Mouse (Mus musculus) midbrain, embryonic 14.5 days (tissue): ENCODE measurements at regions not wholly inside any gene's neighbourhood (a gene's known extent, or its start where the extent isn't known, plus 50 kb on each side); places are given as distances from the start of the nearest gene placed in this dataset.

ENCODE experiments used
- ATAC-seq: fragments of 200-750 bp; cut with Nextera tagmentation; 2 replicates; pipeline ENCODE4 v1.8.0; 2017; ENCODE audit warnings: moderate number of reproducible peaks, moderate library complexity; ENCODE audit not compliant: low FRiP score, low TSS enrichment
- DNase-seq: peaks from one replicate; pipeline ENCODE4 v3.0.0-alpha.2; 2015
- H3K27ac ChIP-seq: fragments of 300-500 bp; sonication (generic); replicated peaks from 2 replicates; pipeline ENCODE4 v1.5.1; 2014; ENCODE audit warnings: mild to moderate bottlenecking, low read depth, low read length, moderate library complexity
- H3K27me3 ChIP-seq: fragments of 300-500 bp; sonication (generic); 2 replicates; pipeline ENCODE4 v1.6.1; 2014; ENCODE audit warnings: low read length, control low read depth, mixed read lengths; ENCODE audit not compliant: control insufficient read depth, insufficient read depth
- H3K36me3 ChIP-seq: fragments of 300-500 bp; sonication (generic); 2 replicates; pipeline ENCODE4 v1.6.1; 2014; ENCODE audit warnings: low read length, control low read depth; ENCODE audit not compliant: control insufficient read depth, insufficient read depth
- H3K4me1 ChIP-seq: fragments of 300-500 bp; sonication (generic); 2 replicates; pipeline ENCODE4 v1.6.1; 2014; ENCODE audit warnings: mild to moderate bottlenecking, antibody characterized with exemption, low read length, control low read depth; ENCODE audit not compliant: control insufficient read depth, insufficient read depth
- H3K4me2 ChIP-seq: fragments of 300-500 bp; sonication (generic); 2 replicates; pipeline ENCODE4 v1.6.1; 2014; ENCODE audit warnings: mild to moderate bottlenecking, low read length, moderate library complexity
- H3K4me3 ChIP-seq: fragments of 300-500 bp; sonication (generic); replicated peaks from 2 replicates; pipeline ENCODE4 v1.5.1; 2014; ENCODE audit warnings: low read depth, low read length
- H3K9ac ChIP-seq: fragments of 300-500 bp; sonication (generic); replicated peaks from 2 replicates; pipeline ENCODE4 v1.6.1; 2014; ENCODE audit warnings: mild to moderate bottlenecking, low read length, moderate library complexity
- H3K9me3 ChIP-seq: fragments of 300-500 bp; sonication (generic); 2 replicates; pipeline ENCODE4 v1.6.1; 2016; ENCODE audit warnings: low read length, control low read depth, mixed read lengths; ENCODE audit not compliant: control insufficient read depth
- WGBS: fragments of 180-500 bp; shearing (Covaris S2); extraction: QIAGEN DNeasy Blood & Tissue Kit; methylation state at CpG from one replicate; pipeline ENCODE4 v1.1.7; 2014; 5-methylcytosine and 5-hydroxymethylcytosine counted together

GRCm38 (mm10) chr12:12601362-12601761 lies 339.4 kb downstream of the Fam49a start:
- no peak overlapping the region for H3K4me2 ChIP-seq

GRCm38 (mm10) chr12:12595399-12595798 lies 333.5 kb downstream of the Fam49a start:
- no peak overlapping the region for H3K9ac ChIP-seq
- H3K27me3 ChIP-seq = no peaks in the 10 kb centered on the region
- no peak for DNase-seq
- 86% methylated on average over 3 of the region's 3 CpGs for WGBS
- no peaks in the 10 kb centered on the region for H3K36me3 ChIP-seq
- peaks cover 12% of the 10 kb centered on the region for H3K4me1 ChIP-seq
- ATAC-seq = no peak
- no peak overlapping the region for H3K4me3 ChIP-seq
- no peaks in the 10 kb centered on the region for H3K9me3 ChIP-seq
- H3K4me2 ChIP-seq = no peak overlapping the region
- no peak overlapping the region for H3K27ac ChIP-seq

More at GRCm38 (mm10) chr12:12601362-12601761, 339.4 kb downstream of the Fam49a start:
- H3K4me1 ChIP-seq = no peaks in the 10 kb centered on the region
- H3K4me3 ChIP-seq = no peak overlapping the region
- no peaks in the 10 kb centered on the region for H3K27me3 ChIP-seq
- H3K27ac ChIP-seq = no peak overlapping the region
- DNase-seq = no peak
- ATAC-seq = no peak
- H3K9ac ChIP-seq = no peak overlapping the region
- WGBS = 52% methylated on average over 2 of the region's 2 CpGs
- H3K9me3 ChIP-seq = no peaks in the 10 kb centered on the region
- no peaks in the 10 kb centered on the region for H3K36me3 ChIP-seq

- Histone ChIP-seq H3K27ac (no peak overlapping the region), H3K9ac (no peak overlapping the region), H3K36me3 (no peaks in the 10 kb centered on the region), H3K27me3 (no peaks in the 10 kb centered on the region), H3K4me2 (no peak overlapping the region), H3K4me1 (peaks cover 13% of the 10 kb centered on the region), H3K9me3 (no peaks in the 10 kb centered on the region), H3K4me3 (no peak overlapping the region)
- ATAC-seq (no peak), DNase-seq (no peak)
- whole genome bisulfite sequencing = 94% methylated on average over 3 of the region's 3 CpGs
Observed at GRCm38 (mm10) chr12:12594567-12594966, 332.6 kb downstream of the Fam49a start.

GRCm38 (mm10) chr12:12593343-12593742 lies 331.4 kb downstream of the Fam49a start:
- no peak overlapping the region for H3K27ac ChIP-seq
- H3K4me2 ChIP-seq = no peak overlapping the region
- no peaks in the 10 kb centered on the region for H3K9me3 ChIP-seq
- peaks cover 13% of the 10 kb centered on the region for H3K4me1 ChIP-seq
- WGBS = 87% methylated on average over 2 of the region's 2 CpGs
- no peak for ATAC-seq
- no peak for DNase-seq
- H3K27me3 ChIP-seq = no peaks in the 10 kb centered on the region
- H3K9ac ChIP-seq = no peak overlapping the region
- H3K4me3 ChIP-seq = no peak overlapping the region
- no peaks in the 10 kb centered on the region for H3K36me3 ChIP-seq

- DNase-seq = peak; percentile 77
- H3K27ac ChIP-seq = peak overlapping the region; percentile 80
- H3K4me2 ChIP-seq = no peak overlapping the region
- no peak overlapping the region for H3K4me3 ChIP-seq
- H3K9ac ChIP-seq = no peak overlapping the region
- peaks cover 13% of the 10 kb centered on the region for H3K4me1 ChIP-seq
- H3K9me3 ChIP-seq = no peaks in the 10 kb centered on the region
- H3K36me3 ChIP-seq = no peaks in the 10 kb centered on the region
- 44% methylated on average over 8 of the region's 8 CpGs for WGBS
- H3K27me3 ChIP-seq = no peaks in the 10 kb centered on the region
- ATAC-seq = peak; percentile 85
Observed at GRCm38 (mm10) chr12:12590753-12591291, 328.9 kb downstream of the Fam49a start.

GRCm38 (mm10) chr12:12588771-12589370 lies 326.9 kb downstream of the Fam49a start:
- 92% methylated on average over 5 of the region's 5 CpGs for WGBS
- Histone ChIP-seq H3K27me3 (no peaks in the 10 kb centered on the region), H3K4me2 (no peak overlapping the region), H3K4me3 (no peak overlapping the region), H3K9me3 (no peaks in the 10 kb centered on the region), H3K27ac (no peak overlapping the region), H3K9ac (no peak overlapping the region), H3K36me3 (no peaks in the 10 kb centered on the region), H3K4me1 (peaks cover 13% of the 10 kb centered on the region)
- ATAC-seq = no peak
- DNase-seq = no peak

GRCm38 (mm10) chr12:12586436-12586835 lies 324.5 kb downstream of the Fam49a start:
- no peak for DNase-seq
- Histone ChIP-seq H3K36me3 (no peaks in the 10 kb centered on the region), H3K4me1 (peaks cover 14% of the 10 kb centered on the region), H3K9me3 (no peaks in the 10 kb centered on the region), H3K4me2 (no peak overlapping the region), H3K27me3 (no peaks in the 10 kb centered on the region), H3K27ac (no peak overlapping the region), H3K9ac (no peak overlapping the region), H3K4me3 (no peak overlapping the region)
- ATAC-seq = no peak
- 82% methylated on average over 6 of the region's 6 CpGs for WGBS

GRCm38 (mm10) chr12:12581271-12582186 lies 319.6 kb downstream of the Fam49a start:
- H3K9ac ChIP-seq = no peak overlapping the region
- peak; percentile 78; the same call in 1 of the 2 replicates for ATAC-seq
- H3K27me3 ChIP-seq = no peaks in the 10 kb centered on the region
- H3K4me1 ChIP-seq = peaks cover 15% of the 10 kb centered on the region
- WGBS = 6% methylated on average over 19 of the region's 19 CpGs
- no peaks in the 10 kb centered on the region for H3K36me3 ChIP-seq
- H3K4me3 ChIP-seq = no peak overlapping the region
- no peak overlapping the region; the same call in 1 of the 2 replicates for H3K27ac ChIP-seq
- H3K9me3 ChIP-seq = no peaks in the 10 kb centered on the region
- peak overlapping the region; percentile 22; the same call in 1 of the 2 replicates for H3K4me2 ChIP-seq
- DNase-seq = peak; percentile 45
